24 mouse cellular contexts compared by ENCODE assay signal in the genomic region with DNA sequence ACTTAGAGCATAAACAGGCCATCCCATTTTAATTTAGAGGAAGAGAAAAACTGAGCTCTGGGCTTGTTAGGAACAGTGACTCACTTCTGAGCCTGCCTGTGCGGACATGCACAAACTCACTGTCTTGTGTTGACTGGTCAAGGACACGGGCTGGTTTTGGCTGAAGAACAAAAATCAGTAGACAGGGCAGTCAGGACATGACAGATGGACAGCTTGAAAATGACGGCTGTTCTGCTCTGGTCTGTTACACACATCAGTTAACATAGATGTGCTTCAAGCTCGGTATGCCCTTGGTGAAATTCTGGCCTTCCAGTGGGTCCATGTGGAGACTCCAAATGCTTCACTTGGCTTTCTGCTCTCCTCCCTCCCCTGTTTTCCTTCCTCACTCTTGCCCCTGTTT.
DNase-seq lines count a peak whose midpoint lies in the region; ATAC-seq lines count a peak whose summit lies in the region.
"Had no signal": no experiment of that assay in that cellular context is flagged by ENCODE, and none has a peak within 500 bp of the region (broad histone marks: within the 10 kb centered on the region; RNA-seq: fewer than 3 reads in every experiment).

No protein-coding gene starts in this region.

- no peak overlapping the region for H3K27ac ChIP-seq in hindbrain, embryonic 16.5 days (ENCODE audit: low read depth, low read length)
- no peak overlapping the region for H3K27ac ChIP-seq in hindbrain, embryonic 14.5 days
- no peak overlapping the region for H3K27ac ChIP-seq in kidney, embryonic 14.5 days (ENCODE audit: low read depth, low read length)
- H3K27ac ChIP-seq: embryonic facial prominence, embryonic 13.5 days; forebrain, embryonic 15.5 days; hindbrain, embryonic 12.5 days; intestine, embryonic 15.5 days; kidney, embryonic 15.5 days had no signal

- peak; percentile 37; the same call in 1 of the 2 replicates for ATAC-seq in hindbrain, embryonic 16.5 days
- no peak for ATAC-seq in hindbrain, embryonic 14.5 days (ENCODE audit: low FRiP score)
- ATAC-seq in kidney, embryonic 14.5 days (ENCODE audit: low FRiP score, low TSS enrichment): no peak
- ATAC-seq: forebrain, embryonic 15.5 days; intestine, embryonic 15.5 days; liver, postnatal 0 days had no signal

- no peaks in the 10 kb centered on the region for H3K4me1 ChIP-seq in hindbrain, embryonic 16.5 days (ENCODE audit: control insufficient read depth, insufficient read depth, low read depth, low read length)
- H3K4me1 ChIP-seq in hindbrain, embryonic 14.5 days (replicated peaks; ENCODE audit: control insufficient read depth, insufficient read depth, low read length): no peaks in the 10 kb centered on the region
- no peaks in the 10 kb centered on the region for H3K4me1 ChIP-seq in kidney, embryonic 14.5 days (ENCODE audit: control insufficient read depth, insufficient read depth, low read length)
- H3K4me1 ChIP-seq: forebrain, embryonic 15.5 days; hindbrain, embryonic 12.5 days; intestine, embryonic 15.5 days; kidney, embryonic 15.5 days; megakaryocyte, embryonic 14.5 days had no signal

- no peaks in the 10 kb centered on the region for H3K27me3 ChIP-seq in hindbrain, embryonic 16.5 days (replicated peaks; ENCODE audit: control insufficient read depth, insufficient read depth, low read length)
- H3K27me3 ChIP-seq in hindbrain, embryonic 14.5 days (ENCODE audit: control insufficient read depth, insufficient read depth, low read length): no peaks in the 10 kb centered on the region
- no peaks in the 10 kb centered on the region for H3K27me3 ChIP-seq in kidney, embryonic 14.5 days (ENCODE audit: control insufficient read depth, insufficient read depth, low read length)
- H3K27me3 ChIP-seq: CH12.LX; embryonic facial prominence, embryonic 13.5 days; forebrain, embryonic 15.5 days; hindbrain, embryonic 12.5 days; intestine, embryonic 15.5 days; kidney, embryonic 15.5 days; megakaryocyte, embryonic 14.5 days had no signal

- 87% methylated on average over 4 of the region's 4 CpGs for WGBS in hindbrain, embryonic 16.5 days
- 83% methylated on average over 4 of the region's 4 CpGs for WGBS in hindbrain, embryonic 14.5 days
- WGBS in kidney, embryonic 14.5 days: 88% methylated on average over 4 of the region's 4 CpGs

- no peak overlapping the region for H3K4me3 ChIP-seq in hindbrain, embryonic 16.5 days (ENCODE audit: low read length)
- H3K4me3 ChIP-seq in hindbrain, embryonic 14.5 days (replicated peaks; ENCODE audit: low read length): no peak overlapping the region
- H3K4me3 ChIP-seq in kidney, embryonic 14.5 days (ENCODE audit: low read length): no peak overlapping the region
- H3K4me3 ChIP-seq: embryonic facial prominence, embryonic 13.5 days; forebrain, embryonic 15.5 days; hindbrain, embryonic 12.5 days; intestine, embryonic 15.5 days; kidney, embryonic 15.5 days; megakaryocyte, embryonic 14.5 days had no signal

- no peak overlapping the region for H3K9ac ChIP-seq in hindbrain, embryonic 16.5 days (ENCODE audit: low read depth, low read length)
- H3K9ac ChIP-seq in hindbrain, embryonic 14.5 days: no peak overlapping the region
- H3K9ac ChIP-seq in kidney, embryonic 14.5 days (ENCODE audit: low read depth, low read length): no peak overlapping the region
- H3K9ac ChIP-seq: embryonic facial prominence, embryonic 13.5 days; forebrain, embryonic 15.5 days; hindbrain, embryonic 12.5 days; intestine, embryonic 15.5 days; kidney, embryonic 15.5 days; liver, postnatal 0 days had no signal

- DNase-seq in hindbrain, embryonic 14.5 days (ENCODE audit: low spot score): no peak
- peak; percentile 88 for DNase-seq in adrenal gland, adult 2 months
- DNase-seq in adrenal gland, postnatal 4 days (ENCODE audit: low spot score in 2 of 2): peak; percentile 9 to 25
- DNase-seq in cerebellum, postnatal 14 days: peak; percentile 77 to 84
- DNase-seq in gastrocnemius, postnatal 4 days (ENCODE audit: low spot score in 2 of 2): no peak
- no peak for DNase-seq in frontal cortex, postnatal 10 days (ENCODE audit: low spot score in 2 of 2)
- DNase-seq: gastrocnemius, postnatal 25 days; heart, postnatal 10 days; liver, postnatal 0 days; lung, postnatal 14 days; midbrain, embryonic 14.5 days; right cerebral cortex, postnatal 14 days; spleen, adult 18-20 months; thymus, adult 18-20 months had no signal

- no peak overlapping the region for H3K4me2 ChIP-seq in hindbrain, embryonic 16.5 days (ENCODE audit: low read length)
- H3K4me2 ChIP-seq in hindbrain, embryonic 14.5 days (replicated peaks): no peak overlapping the region
- H3K4me2 ChIP-seq in kidney, embryonic 14.5 days (replicated peaks; ENCODE audit: low read depth, low read length): no peak overlapping the region
- H3K4me2 ChIP-seq: embryonic facial prominence, embryonic 13.5 days; forebrain, embryonic 15.5 days; heart, embryonic 11.5 days; hindbrain, embryonic 12.5 days; intestine, embryonic 15.5 days; kidney, embryonic 15.5 days had no signal

- H3K36me3 ChIP-seq in hindbrain, embryonic 16.5 days (ENCODE audit: control insufficient read depth, insufficient read depth, low read length): no peaks in the 10 kb centered on the region
- H3K36me3 ChIP-seq in hindbrain, embryonic 14.5 days (replicated peaks; ENCODE audit: control insufficient read depth, insufficient read depth): no peaks in the 10 kb centered on the region
- no peaks in the 10 kb centered on the region for H3K36me3 ChIP-seq in kidney, embryonic 14.5 days (ENCODE audit: control insufficient read depth, insufficient read depth, low read length)
- H3K36me3 ChIP-seq: embryonic facial prominence, embryonic 13.5 days; forebrain, embryonic 15.5 days; hindbrain, embryonic 12.5 days; intestine, embryonic 15.5 days; kidney, embryonic 15.5 days had no signal

- H3K9me3 ChIP-seq in hindbrain, embryonic 16.5 days (ENCODE audit: control insufficient read depth, low read length): no peaks in the 10 kb centered on the region
- no peaks in the 10 kb centered on the region for H3K9me3 ChIP-seq in hindbrain, embryonic 14.5 days (ENCODE audit: control insufficient read depth, low read length)
- no peaks in the 10 kb centered on the region for H3K9me3 ChIP-seq in kidney, embryonic 14.5 days (ENCODE audit: control insufficient read depth, low read length)
- H3K9me3 ChIP-seq: embryonic facial prominence, embryonic 13.5 days; forebrain, embryonic 15.5 days; hindbrain, embryonic 12.5 days; intestine, embryonic 15.5 days; kidney, embryonic 15.5 days had no signal

Comparison
In these comparisons a context has a peak if more than half of its experiments do, and no peak if none do; other contexts are left out.
1. DNase-seq: peak in adrenal gland, adult 2 months (single experiment), adrenal gland, postnatal 4 days (2 of 2) and cerebellum, postnatal 14 days (2 of 2); none in hindbrain, embryonic 14.5 days (single experiment), gastrocnemius, postnatal 4 days (0 of 2) and frontal cortex, postnatal 10 days (0 of 2).